Mouse (Mus musculus): ENCODE results near the gene Ptpn20.

GRCm38 (mm10) chr14:33634774-33635173, 45.8 kb downstream of the Ptpn20 start:
- TF ChIP-seq POLR2A (IDR thresholded peaks at IDR 0.05; ENCODE audit: insufficient read depth, low read depth, low read length) (no peak), EP300 (IDR thresholded peaks at IDR 0.05; ENCODE audit: insufficient read depth, low read depth, low read length) (no peak)
